Mouse (Mus musculus): ENCODE measurements around the gene Ell. TPM values are rescaled to one million over a fixed set of nuclear protein-coding genes. Genes with fewer than 3 reads are reported as not detected.

Gene Ell
- polyA plus RNA-seq (2015; fragmentation: Nextera tagmentation; extraction: Ambion mirVana): 18.6 and 20.5 TPM in 2 replicates

DNA sequence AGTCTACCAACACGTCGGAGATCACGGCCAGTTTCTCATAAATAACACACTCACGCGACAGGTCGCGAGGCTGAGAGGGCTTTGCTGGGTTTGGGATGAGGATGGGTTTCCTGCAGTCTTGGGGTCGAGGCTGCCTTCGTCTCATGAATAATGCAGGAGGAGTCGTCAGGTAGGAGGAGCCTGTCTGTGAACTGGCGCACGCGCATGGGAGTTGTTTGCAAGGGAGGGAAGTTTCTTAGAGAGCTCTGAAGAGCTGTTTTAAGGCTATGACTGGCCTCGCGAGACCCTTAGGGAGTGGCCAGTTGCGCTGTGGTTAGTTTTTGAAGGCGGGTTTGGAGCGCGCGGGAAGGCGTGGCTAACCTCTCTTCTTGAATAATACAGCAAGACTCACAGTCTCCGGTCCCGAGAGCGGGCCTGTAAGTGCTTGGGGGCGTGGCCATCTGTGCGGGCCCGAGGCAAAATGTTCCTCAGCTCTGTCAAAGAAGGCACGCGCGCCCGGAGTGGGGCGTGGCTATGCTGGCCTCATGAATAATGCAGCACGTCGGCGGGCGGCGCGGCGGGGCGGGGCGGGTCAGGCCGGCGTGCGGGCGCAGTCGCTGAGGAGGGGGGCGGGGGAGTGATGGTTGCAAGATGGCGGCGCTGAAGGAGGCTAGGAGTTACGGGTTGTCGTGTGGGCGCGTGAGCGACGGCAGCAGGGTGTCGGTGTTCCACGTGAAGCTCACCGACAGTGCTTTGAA, at the start of gene Ell:
Gene Ell, plus strand, starts transcription at position 381 of the 737 bp plus-strand sequence.
- H3K36me3 ChIP-seq (ENCODE audit: control insufficient read depth, insufficient read depth, low read length): 0 out of 2 replicates have a peak, but pooled peaks cover 10% of the 10 kb centered on the region
- H3K4me3 ChIP-seq (replicated peaks; ENCODE audit: low read length): peak within 1 kb of the TSS; percentile 91
- H3K9me3 ChIP-seq (replicated peaks; ENCODE audit: control insufficient read depth, low read length): no peaks in the 10 kb centered on the region
- peak within 1 kb of the TSS; percentile 97 for H3K4me2 ChIP-seq (ENCODE audit: low read depth, low read length)
- H3K27me3 ChIP-seq (ENCODE audit: control insufficient read depth, insufficient read depth, low read length): no peaks in the 10 kb centered on the region
- H3K4me1 ChIP-seq (ENCODE audit: control insufficient read depth, insufficient read depth, low read length): peaks cover 29% of the 10 kb centered on the region
- H3K27ac ChIP-seq (ENCODE audit: low read length): peak within 1 kb of the TSS; percentile 95
- H3K9ac ChIP-seq (ENCODE audit: low read length): peak within 1 kb of the TSS; percentile 90
- peak; percentile 93 for ATAC-seq (ENCODE audit: insufficient read depth, low FRiP score)
- under 1% methylated on average over 58 of the region's 58 CpGs for WGBS

DNA sequence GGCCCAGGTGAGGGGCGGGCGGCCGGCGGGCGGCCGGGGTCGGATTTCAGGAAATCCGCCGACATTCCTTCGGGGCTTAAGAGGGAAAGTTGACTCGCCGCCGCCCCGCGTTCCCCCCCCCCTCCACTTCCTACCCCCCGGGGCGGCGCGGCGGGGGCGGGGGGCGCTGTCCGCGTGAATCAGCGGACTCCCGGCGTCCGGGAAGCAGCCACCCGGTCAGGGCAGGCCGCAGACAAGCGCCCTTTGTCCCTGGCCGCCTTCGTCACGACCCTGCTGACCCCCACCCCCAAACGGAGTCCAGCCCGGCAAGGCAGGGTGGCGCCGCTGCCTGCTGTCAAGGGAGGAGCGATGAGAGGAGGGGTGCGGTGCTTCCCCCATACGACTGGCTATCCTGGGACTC, 49.7 kb upstream of the Ell start:
- H3K27ac ChIP-seq (ENCODE audit: low read length): no peak overlapping the region
- H3K9ac ChIP-seq (ENCODE audit: low read length): peak overlapping the region; percentile 54; the same call in 1 of the 2 replicates
- H3K4me3 ChIP-seq (replicated peaks; ENCODE audit: low read length): peak overlapping the region; percentile 31
- WGBS: 3% methylated on average over 39 of the region's 41 CpGs
- no peak for ATAC-seq (ENCODE audit: insufficient read depth, low FRiP score)
- no peaks in the 10 kb centered on the region for H3K9me3 ChIP-seq (replicated peaks; ENCODE audit: control insufficient read depth, low read length)
- no peaks in the 10 kb centered on the region for H3K36me3 ChIP-seq (ENCODE audit: control insufficient read depth, insufficient read depth, low read length)
- H3K27me3 ChIP-seq (ENCODE audit: control insufficient read depth, insufficient read depth, low read length): peaks cover 94% of the 10 kb centered on the region
- H3K4me1 ChIP-seq (ENCODE audit: control insufficient read depth, insufficient read depth, low read length): peaks cover 43% of the 10 kb centered on the region
- peak overlapping the region; percentile 63 for H3K4me2 ChIP-seq (ENCODE audit: low read depth, low read length)

DNA sequence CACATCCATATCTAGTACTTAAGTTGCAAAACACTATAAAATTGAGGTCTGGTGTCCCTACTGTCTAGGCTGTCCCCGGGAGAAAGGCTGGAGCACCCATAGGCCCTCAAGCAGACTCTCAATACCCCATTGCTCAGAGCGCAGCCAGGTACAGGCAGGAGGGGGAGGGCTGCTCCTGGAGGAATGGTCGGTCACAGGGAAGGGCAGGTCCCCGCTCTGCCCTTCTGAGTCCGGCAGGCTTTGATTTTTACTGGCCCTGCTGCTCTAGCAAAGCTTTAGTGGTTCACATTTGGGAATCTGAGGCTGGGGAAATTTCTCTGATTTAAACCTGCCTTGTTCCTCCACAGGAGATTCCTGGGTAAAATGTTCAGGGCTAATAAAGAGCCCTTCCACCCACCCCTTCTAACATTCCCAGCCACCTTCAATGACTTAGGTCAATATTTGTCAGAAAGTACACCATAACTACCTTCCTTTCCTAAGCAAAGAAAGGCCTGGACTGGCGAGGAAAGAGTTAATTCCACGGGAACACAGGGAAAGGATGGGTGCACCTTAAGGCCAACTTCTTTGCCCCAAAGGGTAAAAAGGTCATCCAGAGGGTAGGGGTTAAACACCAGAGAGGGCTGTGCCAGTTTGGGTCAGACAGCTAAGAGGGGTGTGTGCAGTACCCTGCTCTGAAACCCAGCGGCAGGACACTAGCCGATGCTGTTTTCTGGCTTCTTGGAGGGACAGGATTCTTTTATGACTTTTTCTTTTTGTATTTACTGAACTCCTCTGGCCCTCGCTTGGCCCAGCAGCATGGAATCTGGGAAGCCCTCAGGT, 49.0 kb upstream of the Ell start:
- no peak for ATAC-seq (ENCODE audit: insufficient read depth, low FRiP score)
- Histone ChIP-seq H3K9me3 (replicated peaks; ENCODE audit: control insufficient read depth, low read length) (no peaks in the 10 kb centered on the region), H3K4me3 (replicated peaks; ENCODE audit: low read length) (no peak overlapping the region), H3K9ac (ENCODE audit: low read length) (no peak overlapping the region), H3K4me1 (ENCODE audit: control insufficient read depth, insufficient read depth, low read length) (peaks cover 43% of the 10 kb centered on the region), H3K27me3 (ENCODE audit: control insufficient read depth, insufficient read depth, low read length) (peaks cover 96% of the 10 kb centered on the region), H3K27ac (ENCODE audit: low read length) (no peak overlapping the region), H3K36me3 (ENCODE audit: control insufficient read depth, insufficient read depth, low read length) (no peaks in the 10 kb centered on the region), H3K4me2 (ENCODE audit: low read depth, low read length) (no peak overlapping the region)
- WGBS: 17% methylated on average over 10 of the region's 10 CpGs

DNA sequence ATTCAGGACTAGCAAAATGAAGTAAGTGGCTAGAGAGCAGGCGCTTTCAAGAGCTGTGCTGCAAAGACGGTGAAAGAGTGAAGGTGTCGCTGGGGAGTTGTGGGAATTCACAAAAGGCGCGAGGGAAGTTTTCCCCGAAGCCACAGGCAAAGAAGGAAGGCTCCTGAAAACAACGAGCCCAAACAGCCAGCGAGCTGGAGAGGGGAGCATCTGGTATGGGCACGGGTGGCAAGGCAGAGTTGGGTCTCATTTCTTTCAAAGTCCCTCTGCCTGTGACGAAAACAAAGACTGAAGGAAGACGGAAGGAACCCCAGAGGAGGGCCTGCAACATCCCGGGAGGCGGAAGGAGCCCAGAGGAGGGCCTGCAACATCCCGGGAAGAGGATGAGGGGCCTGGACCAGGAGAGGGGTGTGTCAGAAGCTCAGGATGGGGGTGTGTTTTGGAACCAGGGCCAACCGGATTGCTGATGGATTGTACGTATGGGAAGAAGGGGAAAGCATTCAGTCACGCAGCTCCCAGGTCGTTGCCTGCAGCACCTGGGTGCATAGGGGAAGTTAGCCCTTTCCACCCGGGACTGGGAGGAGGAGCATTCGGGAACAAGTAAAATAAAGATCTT, 48.3 kb upstream of the Ell start:
- no peak overlapping the region for H3K4me3 ChIP-seq (replicated peaks; ENCODE audit: low read length)
- peaks cover 43% of the 10 kb centered on the region for H3K4me1 ChIP-seq (ENCODE audit: control insufficient read depth, insufficient read depth, low read length)
- 9% methylated on average over 20 of the region's 20 CpGs for WGBS

DNA sequence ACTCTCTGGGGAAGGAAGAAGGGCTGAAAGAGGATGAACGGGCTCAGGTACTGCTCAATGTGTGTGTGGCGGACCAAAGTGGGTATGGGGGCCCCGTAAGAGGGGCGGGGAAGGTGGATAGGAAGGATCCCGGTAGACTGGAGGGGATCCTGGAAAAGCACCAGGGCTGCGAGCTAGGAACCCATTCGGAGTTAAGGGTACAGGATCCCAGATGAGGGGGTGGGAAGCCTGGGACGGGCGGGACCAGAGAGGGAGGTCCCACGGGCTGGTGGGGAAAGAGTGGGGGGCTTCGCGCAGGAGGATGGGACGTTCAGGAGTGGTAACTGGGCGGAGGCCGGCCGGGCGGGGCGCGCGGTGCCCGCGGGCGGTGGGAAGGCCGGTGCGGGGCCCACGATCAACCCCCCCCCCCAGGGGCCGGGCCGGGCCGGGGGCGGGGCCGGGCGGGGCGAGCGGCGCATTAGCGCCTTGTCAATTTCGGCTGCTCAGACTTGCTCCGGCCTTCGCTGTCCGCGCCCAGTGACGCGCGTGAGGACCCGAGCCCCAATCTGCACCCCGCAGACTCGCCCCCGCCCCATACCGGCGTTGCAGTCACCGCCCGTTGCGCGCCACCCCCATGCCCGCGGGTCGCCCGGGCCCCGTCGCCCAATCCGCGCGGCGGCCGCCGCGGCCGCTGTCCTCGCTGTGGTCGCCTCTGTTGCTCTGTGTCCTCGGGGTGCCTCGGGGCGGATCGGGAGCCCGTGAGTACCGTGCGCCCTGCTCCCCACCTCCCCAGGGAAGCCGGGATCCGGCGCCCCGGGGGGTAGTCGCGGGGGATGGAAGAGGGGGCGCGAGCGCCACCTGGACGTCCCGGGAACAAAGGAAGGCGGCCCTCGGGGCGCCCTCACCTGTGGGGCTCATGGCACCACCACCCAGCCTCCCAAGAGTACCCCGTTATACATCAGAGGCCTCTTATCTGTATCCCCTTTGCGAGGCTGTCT, 46.3 kb upstream of the Ell start, which contains the start of gene Crlf1:
Gene Crlf1, plus strand, starts transcription at position 495 of the 977 bp plus-strand sequence.
- no peak for ATAC-seq (ENCODE audit: insufficient read depth, low FRiP score)
- Histone ChIP-seq H3K4me2 (ENCODE audit: low read depth, low read length) (peak within 1 kb of the TSS; percentile 94), H3K9me3 (replicated peaks; ENCODE audit: control insufficient read depth, low read length) (no peaks in the 10 kb centered on the region), H3K27ac (ENCODE audit: low read length) (no peak within 1 kb of the TSS), H3K36me3 (ENCODE audit: control insufficient read depth, insufficient read depth, low read length) (no peaks in the 10 kb centered on the region), H3K4me1 (ENCODE audit: control insufficient read depth, insufficient read depth, low read length) (peaks cover 37% of the 10 kb centered on the region), H3K9ac (ENCODE audit: low read length) (peak within 1 kb of the TSS; percentile 66), H3K27me3 (ENCODE audit: control insufficient read depth, insufficient read depth, low read length) (peaks cover 98% of the 10 kb centered on the region), H3K4me3 (replicated peaks; ENCODE audit: low read length) (peak within 1 kb of the TSS; percentile 48)
- WGBS: under 1% methylated on average over 65 of the region's 93 CpGs

More for the DNA sequence above, 48.3 kb upstream of the Ell start:
- no peak for ATAC-seq (ENCODE audit: insufficient read depth, low FRiP score)
- Histone ChIP-seq H3K9ac (ENCODE audit: low read length) (no peak overlapping the region), H3K4me2 (ENCODE audit: low read depth, low read length) (no peak overlapping the region), H3K27me3 (ENCODE audit: control insufficient read depth, insufficient read depth, low read length) (peaks cover 96% of the 10 kb centered on the region), H3K36me3 (ENCODE audit: control insufficient read depth, insufficient read depth, low read length) (no peaks in the 10 kb centered on the region), H3K9me3 (replicated peaks; ENCODE audit: control insufficient read depth, low read length) (no peaks in the 10 kb centered on the region), H3K27ac (ENCODE audit: low read length) (no peak overlapping the region)

DNA sequence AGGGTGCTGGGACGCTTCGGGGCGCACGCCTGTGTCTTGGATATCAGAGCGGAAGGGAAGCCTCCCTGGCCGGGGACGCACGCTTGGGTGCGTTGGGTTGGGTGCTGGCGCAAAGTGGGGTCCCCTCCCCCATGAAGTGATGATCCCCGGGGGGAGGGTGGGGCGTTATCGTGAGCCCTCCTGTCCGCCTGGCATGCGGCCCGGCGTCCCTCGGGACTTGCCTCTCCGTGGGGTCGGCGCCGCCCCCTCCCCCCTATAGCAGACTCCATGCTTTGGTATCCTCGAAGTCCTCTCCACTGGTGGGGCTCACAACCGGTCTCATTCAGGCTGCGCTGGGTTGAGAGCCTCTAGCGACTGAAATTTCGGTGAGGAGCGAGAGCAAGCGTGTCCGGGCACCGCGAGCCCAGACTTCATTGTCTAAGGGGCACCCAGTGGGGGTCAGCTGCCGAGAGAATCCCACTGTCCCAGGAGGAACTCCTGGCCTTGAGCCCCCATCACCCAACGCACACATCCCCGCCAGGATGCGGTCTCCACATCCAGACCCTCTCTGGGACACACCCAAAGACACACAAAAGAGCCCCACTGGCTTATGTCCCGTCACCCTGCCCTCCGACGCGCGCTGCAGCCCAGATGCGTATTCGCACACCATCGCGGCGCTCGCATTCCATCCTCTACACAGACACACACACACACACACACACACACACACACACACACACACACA, 45.4 kb upstream of the Ell start:
- peak overlapping the region; percentile 94 for H3K4me2 ChIP-seq (ENCODE audit: low read depth, low read length)
- no peaks in the 10 kb centered on the region for H3K36me3 ChIP-seq (ENCODE audit: control insufficient read depth, insufficient read depth, low read length)
- no peak for ATAC-seq (ENCODE audit: insufficient read depth, low FRiP score)
- no peak overlapping the region for H3K27ac ChIP-seq (ENCODE audit: low read length)
- no peaks in the 10 kb centered on the region for H3K9me3 ChIP-seq (replicated peaks; ENCODE audit: control insufficient read depth, low read length)
- peak overlapping the region; percentile 66; the same call in 1 of the 2 replicates for H3K9ac ChIP-seq (ENCODE audit: low read length)
- peak overlapping the region; percentile 48 for H3K4me3 ChIP-seq (replicated peaks; ENCODE audit: low read length)
- WGBS: 2% methylated on average over 47 of the region's 47 CpGs
- H3K4me1 ChIP-seq (ENCODE audit: control insufficient read depth, insufficient read depth, low read length): peaks cover 29% of the 10 kb centered on the region
- peaks cover 97% of the 10 kb centered on the region for H3K27me3 ChIP-seq (ENCODE audit: control insufficient read depth, insufficient read depth, low read length)

DNA sequence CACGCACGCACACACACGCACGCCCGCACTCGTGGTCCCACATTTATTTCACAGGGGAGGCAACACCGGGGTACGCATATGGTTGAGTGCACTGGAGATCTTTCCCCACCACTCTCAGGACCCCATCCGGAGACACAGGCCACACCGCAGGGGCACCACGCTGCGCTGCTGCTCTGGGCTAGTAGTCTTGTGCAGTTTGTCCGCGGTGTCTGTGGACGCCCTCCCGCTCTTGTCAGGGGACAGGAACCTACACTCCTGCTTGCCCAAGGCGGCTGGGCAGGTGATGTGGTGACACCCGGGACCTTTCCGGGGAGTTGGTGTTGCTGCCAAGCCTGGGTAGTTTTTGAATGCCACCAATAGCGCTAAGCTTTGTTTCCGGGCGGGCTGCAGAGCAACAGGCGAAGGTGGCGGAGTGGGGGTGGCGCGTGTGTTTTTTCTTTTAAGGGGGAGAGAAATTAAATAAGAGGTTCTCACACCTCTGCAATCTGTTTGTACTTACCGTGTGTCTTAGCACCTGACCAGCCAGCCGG, 44.8 kb upstream of the Ell start:
- no peak overlapping the region for H3K4me2 ChIP-seq (ENCODE audit: low read depth, low read length)
- H3K9ac ChIP-seq (ENCODE audit: low read length): no peak overlapping the region
- peaks cover 96% of the 10 kb centered on the region for H3K27me3 ChIP-seq (ENCODE audit: control insufficient read depth, insufficient read depth, low read length)
- H3K36me3 ChIP-seq (ENCODE audit: control insufficient read depth, insufficient read depth, low read length): no peaks in the 10 kb centered on the region
- no peak overlapping the region for H3K4me3 ChIP-seq (replicated peaks; ENCODE audit: low read length)
- H3K9me3 ChIP-seq (replicated peaks; ENCODE audit: control insufficient read depth, low read length): no peaks in the 10 kb centered on the region
- ATAC-seq (ENCODE audit: insufficient read depth, low FRiP score): no peak
- H3K27ac ChIP-seq (ENCODE audit: low read length): no peak overlapping the region
- H3K4me1 ChIP-seq (ENCODE audit: control insufficient read depth, insufficient read depth, low read length): peaks cover 23% of the 10 kb centered on the region
- 4% methylated on average over 28 of the region's 28 CpGs for WGBS
